Mouse (Mus musculus): Measurements from ENCODE around the gene Pmp22.

DNA sequence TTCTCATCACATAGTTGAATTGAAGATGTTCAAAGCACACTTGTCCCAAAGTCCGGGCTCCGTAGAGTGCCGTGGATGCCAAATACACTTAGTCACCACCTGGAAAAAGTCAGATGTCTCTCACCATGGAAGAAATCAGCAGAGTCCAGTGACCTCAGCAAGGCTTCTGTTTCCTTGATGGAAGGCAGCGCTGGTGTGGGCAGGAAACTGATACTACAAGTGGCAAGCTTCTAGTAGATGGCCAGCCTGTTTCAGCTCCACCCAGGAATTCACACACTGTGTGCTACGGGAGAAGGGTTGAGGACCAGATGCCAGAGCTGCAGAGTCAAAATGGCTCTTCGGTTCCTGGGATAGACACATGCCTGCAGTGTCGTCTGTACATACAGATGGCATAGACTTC lies 9.0 kb upstream of the Pmp22 start:
- TF ChIP-seq GATA1 (IDR thresholded peaks at IDR 0.05; ENCODE audit: low read length) = no peak
- no peak for TF ChIP-seq TAL1 (IDR thresholded peaks at IDR 0.05; ENCODE audit: low read length)
